Mouse (Mus musculus) spleen, adult 2 months (tissue): ENCODE data around the gene Ptgis.

Source experiments
- CTCF ChIP-seq: fragments of 200-500 bp; IDR thresholded peaks from 2 replicates; pipeline ENCODE4 v1.5.1; 2011; ENCODE audit warnings: mild to moderate bottlenecking, inconsistent platforms; ENCODE audit not compliant: insufficient read depth, insufficient read length, insufficient replicate concordance; ENCODE audit errors: extremely low read depth
- POLR2A ChIP-seq: fragments of 200-500 bp; IDR thresholded peaks from 2 replicates; pipeline ENCODE4 v1.6.1; 2011; ENCODE audit warnings: low read depth, low read length, inconsistent platforms

GRCm38 (mm10) chr2:167237224-167237623 lies 3.2 kb downstream of the Ptgis start:
- TF ChIP-seq CTCF (no peak), POLR2A (no peak)
